Mouse (Mus musculus) brain, embryonic 14.5 days (tissue): ENCODE measurements around the gene Uhrf1bp1l. TPM values are rescaled to one million over a fixed set of nuclear protein-coding genes. Genes with fewer than 3 reads are reported as not detected.

ENCODE experiments used
- DNase-seq: peaks from one replicate; pipeline ENCODE4 v3.0.0-alpha.2; 2011; ENCODE audit warnings: low read depth
- CTCF ChIP-seq: fragments of 200-500 bp; IDR thresholded peaks from 2 replicates; pipeline ENCODE4 v1.5.1; 2012; ENCODE audit warnings: inconsistent platforms, mild to moderate bottlenecking, moderate library complexity, borderline replicate concordance; ENCODE audit not compliant: insufficient read depth, insufficient read length; ENCODE audit errors: extremely low read depth
- POLR2A ChIP-seq: fragments of 200-500 bp; IDR thresholded peaks from 2 replicates; pipeline ENCODE4 v1.6.1; 2012; ENCODE audit warnings: mild to moderate bottlenecking, inconsistent platforms, borderline replicate concordance; ENCODE audit not compliant: poor library complexity, insufficient read depth, insufficient read length, severe bottlenecking; ENCODE audit errors: extremely low read depth
- polyA plus RNA-seq: library from polyadenylated mRNA; depleted of rRNA; stranded (reverse); fragments of >200 nt; gene quantifications from 2 replicates; pipeline ENCODE4 v1.2.3, GENCODE M21; 2012; rRNA removed

Gene Uhrf1bp1l
- polyA plus RNA-seq, 1 experiment, result 36.3 TPM

GRCm38 (mm10) chr10:89776029-89776428 is 31.2 kb downstream of the Uhrf1bp1l start:
- DNase-seq, result no peak
- TF ChIP-seq POLR2A, result no peak
- no peak for TF ChIP-seq CTCF

DNA sequence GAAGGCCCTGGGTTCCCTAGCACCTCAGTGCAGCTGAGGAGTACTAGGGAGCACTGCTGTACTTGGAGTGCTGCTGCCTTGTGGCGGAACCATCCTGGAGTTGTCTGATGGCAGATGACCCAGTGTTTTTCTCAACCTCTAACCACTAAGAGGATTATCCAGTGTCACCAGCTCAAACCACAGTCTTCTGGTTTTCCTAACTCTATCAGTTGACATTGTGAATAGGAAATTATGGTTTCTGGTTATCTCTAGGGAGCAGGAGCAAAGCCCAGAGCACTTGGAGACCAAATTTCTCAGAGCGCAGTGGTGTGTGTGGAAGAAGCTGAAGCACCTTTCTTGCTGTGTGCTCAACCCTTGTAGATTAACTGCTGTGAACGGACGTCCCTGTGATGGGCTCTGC is 47.1 kb downstream of the Uhrf1bp1l start:
- TF ChIP-seq POLR2A, result no peak
- no peak for DNase-seq

DNA sequence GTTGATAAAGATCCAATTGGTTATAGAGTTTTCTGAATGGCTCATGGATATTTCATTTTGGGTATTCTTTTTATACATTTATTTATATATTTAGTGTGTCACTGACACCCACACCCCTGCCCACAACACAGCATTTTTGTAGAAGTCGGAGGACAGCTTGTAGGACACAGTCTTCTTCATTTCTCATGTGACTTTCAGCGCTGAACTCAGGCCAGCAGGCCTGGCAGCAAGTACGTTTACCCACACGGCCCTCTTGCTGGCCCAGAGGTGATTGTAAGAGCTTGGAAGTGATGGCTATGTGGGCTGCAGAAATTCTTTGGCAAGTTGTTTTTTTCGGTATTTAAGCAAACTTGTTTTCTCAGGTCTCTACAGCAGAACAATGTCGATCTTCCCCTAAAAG is 49.3 kb downstream of the Uhrf1bp1l start:
- no peak for TF ChIP-seq POLR2A
- TF ChIP-seq CTCF, result no peak
- no peak for DNase-seq

- no peak for TF ChIP-seq POLR2A
Observed at GRCm38 (mm10) chr10:89819146-89819545, 74.4 kb downstream of the Uhrf1bp1l start.

DNA sequence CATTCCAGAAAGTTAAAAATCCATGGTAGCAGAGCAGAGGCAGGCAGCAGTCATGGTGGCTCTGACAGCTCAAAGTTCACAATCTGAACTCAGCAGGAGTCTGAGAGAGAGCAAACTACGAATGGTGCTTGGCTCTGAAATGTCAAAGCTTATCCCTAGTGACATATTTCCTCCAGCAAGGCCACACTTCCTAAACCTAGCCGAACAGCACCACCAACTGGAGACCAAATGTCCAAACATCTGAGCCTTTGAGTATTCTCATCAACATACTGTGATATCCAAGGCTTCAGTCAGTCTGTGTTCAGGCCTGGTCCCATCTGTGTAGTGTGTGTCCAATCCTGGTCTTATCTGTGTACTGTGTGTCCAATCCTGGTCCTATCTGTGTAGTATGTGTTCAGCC is 79.1 kb downstream of the Uhrf1bp1l start:
- TF ChIP-seq POLR2A (no peak), CTCF (peak; percentile 41; the same call in 1 of the 2 replicates)
- DNase-seq, result peak; percentile 57

More at GRCm38 (mm10) chr10:89819146-89819545, 74.4 kb downstream of the Uhrf1bp1l start:
- no peak for DNase-seq

GRCm38 (mm10) chr10:89826896-89827295 is 82.1 kb downstream of the Uhrf1bp1l start:
- DNase-seq, result peak; percentile 74
- TF ChIP-seq POLR2A (no peak), CTCF (no peak)

DNA sequence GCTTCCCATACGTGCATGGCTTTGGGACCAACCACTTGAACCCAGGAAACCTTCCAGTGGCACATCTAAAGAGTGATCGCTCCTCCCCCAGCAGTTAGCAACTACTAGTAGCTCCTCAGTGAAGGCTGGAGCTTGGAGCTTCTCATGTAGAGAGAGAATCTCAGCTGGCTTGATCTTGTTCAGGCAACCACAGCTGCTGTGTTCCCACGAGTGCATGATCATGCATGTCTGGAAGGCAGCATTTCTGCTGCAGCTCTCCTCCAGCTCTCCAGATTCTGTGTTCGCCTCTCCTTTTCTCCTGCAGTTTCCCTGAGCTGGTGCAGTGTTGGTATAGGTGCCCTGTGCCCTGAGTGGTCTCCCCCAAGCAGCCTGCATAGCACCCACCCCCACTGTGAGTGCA is 87.5 kb downstream of the Uhrf1bp1l start:
- TF ChIP-seq CTCF (no peak), POLR2A (no peak)
- no peak for DNase-seq

DNA sequence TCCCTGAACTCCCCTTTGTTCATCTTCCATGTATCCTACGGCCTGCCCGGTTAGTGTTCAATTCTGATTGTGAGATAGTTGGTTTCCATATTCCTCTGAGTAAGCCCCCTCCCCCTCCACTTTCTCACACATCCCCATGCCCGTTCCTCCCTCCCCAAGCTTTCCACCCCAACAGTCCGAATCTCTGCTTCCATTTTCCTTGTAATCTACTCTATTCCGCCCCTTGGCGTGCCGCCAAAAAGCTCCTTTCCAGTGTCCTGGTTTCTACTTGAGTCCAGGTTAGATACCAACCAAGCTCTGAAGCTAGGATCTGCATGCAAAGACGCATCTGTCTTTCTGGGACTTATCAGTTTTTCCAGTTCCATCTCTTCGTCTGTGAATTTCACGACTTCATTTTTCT is 88.4 kb downstream of the Uhrf1bp1l start:
- TF ChIP-seq CTCF, result no peak
- no peak for DNase-seq

DNA sequence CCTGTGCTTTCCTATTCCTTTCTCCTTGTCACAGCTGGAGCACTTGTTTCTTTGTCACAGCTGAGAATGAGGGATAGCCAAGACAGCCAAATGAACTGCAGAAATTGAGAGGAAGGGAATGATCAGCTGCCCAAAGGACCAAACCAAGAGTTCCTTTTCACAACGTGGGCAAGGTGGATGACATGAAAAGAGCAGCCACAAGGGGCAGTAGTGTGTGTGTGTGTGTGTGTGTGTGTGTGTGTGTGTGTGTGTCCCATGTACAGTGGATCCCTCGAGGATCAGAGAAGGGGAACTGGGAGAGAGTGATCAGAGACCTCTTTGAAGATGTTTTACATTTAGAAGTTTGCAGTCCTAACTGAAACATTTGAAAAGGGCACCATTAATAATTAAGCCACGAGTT is 92.7 kb downstream of the Uhrf1bp1l start:
- DNase-seq, result no peak
- TF ChIP-seq CTCF, result peak; percentile 12; the same call in 1 of the 2 replicates
- TF ChIP-seq POLR2A, result no peak

- TF ChIP-seq POLR2A (no peak), CTCF (no peak)
Observed at GRCm38 (mm10) chr10:89838834-89839233, 94.0 kb downstream of the Uhrf1bp1l start.

DNA sequence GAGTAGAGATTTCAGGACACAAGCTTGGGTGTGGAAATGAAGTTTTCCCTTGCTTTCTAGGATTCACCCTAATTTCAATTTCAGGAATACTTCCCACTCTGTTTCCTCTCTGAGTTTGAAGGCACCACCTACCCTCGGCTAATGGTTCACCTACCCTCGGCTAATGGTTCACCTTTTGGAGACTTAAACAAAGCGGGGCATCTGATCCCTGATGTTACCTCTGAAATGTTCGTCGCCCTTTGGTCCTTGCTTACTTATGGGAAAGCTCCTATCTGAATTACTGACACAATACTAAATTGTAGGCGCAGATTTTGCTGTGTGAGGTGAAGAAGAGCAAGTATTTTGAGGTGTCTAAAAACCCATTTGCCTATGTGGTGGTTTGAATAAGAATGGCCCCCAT is 106.2 kb downstream of the Uhrf1bp1l start:
- TF ChIP-seq POLR2A, result no peak
- TF ChIP-seq CTCF, result no peak
- DNase-seq, result no peak

More at GRCm38 (mm10) chr10:89838834-89839233, 94.0 kb downstream of the Uhrf1bp1l start:
- DNase-seq, result no peak

DNA sequence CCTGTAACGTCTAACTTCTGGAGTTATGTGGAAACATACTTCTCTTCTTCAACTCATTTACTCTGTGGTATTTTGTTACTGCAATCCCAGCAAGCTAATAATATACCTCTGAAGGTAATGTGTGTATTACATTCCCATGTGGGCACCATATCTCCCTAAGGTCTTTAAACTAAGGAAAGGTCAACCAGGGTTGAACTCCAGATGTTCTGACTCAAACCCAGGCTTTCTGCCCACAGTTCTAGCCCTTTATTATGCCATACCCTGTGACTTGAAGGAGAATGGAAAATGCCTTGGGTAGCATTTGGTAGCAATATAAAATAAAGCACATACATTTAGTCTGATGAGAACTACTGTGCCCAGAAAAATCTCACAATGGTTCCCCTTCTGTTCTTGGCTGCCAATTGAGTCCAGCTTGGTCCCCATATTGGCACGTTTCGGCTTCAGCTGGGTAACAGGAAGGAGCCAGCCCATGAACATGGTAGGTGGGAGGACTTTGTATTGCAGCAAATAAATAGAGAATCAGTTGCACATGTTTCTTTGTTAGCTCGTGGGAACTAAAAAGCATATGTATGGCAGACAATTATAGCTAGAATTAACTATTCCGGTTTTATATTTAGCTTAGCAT is 110.6 kb downstream of the Uhrf1bp1l start:
- TF ChIP-seq CTCF, result no peak
- no peak for TF ChIP-seq POLR2A
- DNase-seq, result peak; percentile 35

- TF ChIP-seq POLR2A, result no peak
- no peak for TF ChIP-seq CTCF
- peak; percentile 72 for DNase-seq
Observed at GRCm38 (mm10) chr10:89856286-89856685, 111.5 kb downstream of the Uhrf1bp1l start.

DNA sequence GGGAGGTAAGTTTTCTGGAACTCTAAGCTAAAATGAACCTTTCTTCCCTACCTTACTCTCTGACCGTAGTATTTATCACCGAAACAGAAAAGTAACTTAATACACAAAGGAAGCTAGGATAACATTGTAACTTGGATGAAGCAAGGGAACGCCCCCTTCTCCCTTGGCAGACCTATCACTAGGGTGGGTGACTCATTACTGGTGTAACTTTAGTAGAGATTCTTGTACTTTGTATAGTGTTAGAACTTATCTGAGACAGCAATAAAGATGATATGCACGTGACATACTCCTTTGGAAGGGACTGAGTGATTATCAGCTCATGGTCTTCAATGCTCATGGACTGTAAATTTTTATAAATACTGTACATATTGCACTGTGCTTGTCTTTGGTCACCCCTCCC is 123.4 kb downstream of the Uhrf1bp1l start:
- TF ChIP-seq POLR2A (no peak), CTCF (no peak)
- DNase-seq, result no peak

- no peak for DNase-seq
- TF ChIP-seq CTCF (no peak), POLR2A (no peak)
Observed at GRCm38 (mm10) chr10:89868836-89869235, 124.0 kb downstream of the Uhrf1bp1l start.

Other genes starting within 250 kb of the Uhrf1bp1l start
- 0.04 and 0.07 TPM in 2 replicates for gene Nr1h4, start 211.4 kb upstream of the Uhrf1bp1l start, polyA plus RNA-seq
- 1.1 and 3.1 TPM in 2 replicates for gene Slc17a8, start 123.7 kb upstream of the Uhrf1bp1l start, polyA plus RNA-seq
- 44.8 and 49.0 TPM in 2 replicates for gene Scyl2, start 58.7 kb upstream of the Uhrf1bp1l start, polyA plus RNA-seq
- gene Actr6, start 12.7 kb upstream of the Uhrf1bp1l start, polyA plus RNA-seq, result 20.2 and 26.5 TPM in 2 replicates
- gene Anks1b, start 128.5 kb downstream of the Uhrf1bp1l start, polyA plus RNA-seq, result 55.7 and 67.7 TPM in 2 replicates